ENCODE assay signal across 24 mouse cellular contexts in genomic region chr4:132653799-132654198, GRCm38 (mm10).
"Had no signal": no experiment of that assay in that cellular context is flagged by ENCODE, and none has a peak within 500 bp of the region (broad histone marks: within the 10 kb centered on the region; RNA-seq: fewer than 3 reads in every experiment).

No protein-coding gene starts in this region.

- ATAC-seq: liver, postnatal 0 days; midbrain, embryonic 13.5 days; midbrain, embryonic 16.5 days had no signal

- H3K4me2 ChIP-seq: kidney, embryonic 15.5 days; limb, embryonic 12.5 days; limb, embryonic 15.5 days; liver, embryonic 11.5 days; midbrain, embryonic 13.5 days; neural tube, embryonic 13.5 days; stomach, embryonic 15.5 days had no signal

- H3K4me3 ChIP-seq: kidney, embryonic 15.5 days; limb, embryonic 12.5 days; limb, embryonic 15.5 days; megakaryocyte, embryonic 14.5 days; midbrain, embryonic 10.5 days; midbrain, embryonic 13.5 days; myocyte; neural tube, embryonic 13.5 days; stomach, embryonic 15.5 days had no signal

- H3K9ac ChIP-seq: kidney, embryonic 15.5 days; limb, embryonic 12.5 days; limb, embryonic 15.5 days; liver, embryonic 14.5 days; liver, postnatal 0 days; midbrain, embryonic 13.5 days; neural tube, embryonic 13.5 days; stomach, embryonic 15.5 days had no signal

- H3K27me3 ChIP-seq: kidney, embryonic 15.5 days; limb, embryonic 12.5 days; limb, embryonic 15.5 days; megakaryocyte, embryonic 14.5 days; midbrain, embryonic 13.5 days; neural tube, embryonic 13.5 days; stomach, embryonic 15.5 days had no signal

- H3K9me3 ChIP-seq: kidney, embryonic 15.5 days; limb, embryonic 12.5 days; limb, embryonic 15.5 days; megakaryocyte, embryonic 14.5 days; midbrain, embryonic 10.5 days; midbrain, embryonic 13.5 days; neural tube, embryonic 13.5 days; stomach, embryonic 15.5 days had no signal

- H3K27ac ChIP-seq: kidney, embryonic 15.5 days; limb, embryonic 12.5 days; limb, embryonic 15.5 days; liver, embryonic 14.5 days; midbrain, embryonic 10.5 days; midbrain, embryonic 13.5 days; neural tube, embryonic 13.5 days; stomach, embryonic 15.5 days had no signal

- H3K4me1 ChIP-seq: limb, embryonic 12.5 days; midbrain, embryonic 10.5 days had no signal

- DNase-seq: kidney, adult 11 months; kidney, adult 8-10 months; kidney, postnatal 10 days; kidney, postnatal 36 days; left cerebral cortex, postnatal 4 days; liver, postnatal 0 days; lung, postnatal 10 days; retina, postnatal 1 day; right cerebral cortex, postnatal 25 days; spleen, adult 18-20 months; thymus, adult 18-20 months; thymus, postnatal 36 days had no signal
